Mouse (Mus musculus): ENCODE data around the gene Sumo3. TPM values are rescaled to one million over a fixed set of nuclear protein-coding genes. Genes with fewer than 3 reads are reported as not detected.
A peak's percentile ranks its signal among the peaks of the same experiment; 100 is the strongest.

The Sumo3 gene
- polyA plus RNA-seq, 1 experiment from 2014 or later, result 439 TPM

- peak overlapping the region; percentile 96 for H3K27ac ChIP-seq
- peaks cover 62% of the 10 kb centered on the region for H3K36me3 ChIP-seq (replicated peaks)
- H3K4me1 ChIP-seq, result peaks cover 28% of the 10 kb centered on the region
- peak overlapping the region; percentile 100 for H3K4me3 ChIP-seq
- no peaks in the 10 kb centered on the region for H3K27me3 ChIP-seq (ENCODE audit: poor library complexity, severe bottlenecking)
- no peaks in the 10 kb centered on the region for H3K9me3 ChIP-seq
- DNase-seq (ENCODE audit: extremely low spot score, low spot score), result no peak
- WGBS, result 77% methylated on average over 8 of the region's 8 CpGs
Observed at GRCm38 (mm10) chr10:77621546-77621945, 15.6 kb downstream of the Sumo3 start.

GRCm38 (mm10) chr10:77622055-77622988 lies 16.4 kb downstream of the Sumo3 start, which contains the start of gene Ube2g2:
Ube2g2 (plus strand) TSS chr10:77622275.
- Histone ChIP-seq H3K36me3 (replicated peaks) (peaks cover 58% of the 10 kb centered on the region), H3K9me3 (no peaks in the 10 kb centered on the region), H3K4me3 (peak within 1 kb of the TSS; percentile 100), H3K27ac (peak within 1 kb of the TSS; percentile 96), H3K27me3 (ENCODE audit: poor library complexity, severe bottlenecking) (no peaks in the 10 kb centered on the region), H3K4me1 (peaks cover 28% of the 10 kb centered on the region)
- DNase-seq (ENCODE audit: extremely low spot score, low spot score), result peak; percentile 81
- WGBS, result under 1% methylated on average over 96 of the region's 96 CpGs

GRCm38 (mm10) chr10:77623069-77623492 lies 17.2 kb downstream of the Sumo3 start:
- peak overlapping the region; percentile 96 for H3K27ac ChIP-seq
- 16% methylated on average over 8 of the region's 8 CpGs for WGBS

GRCm38 (mm10) chr10:77623639-77624400 lies 17.9 kb downstream of the Sumo3 start:
- H3K27me3 ChIP-seq (ENCODE audit: poor library complexity, severe bottlenecking), result no peaks in the 10 kb centered on the region
- peaks cover 49% of the 10 kb centered on the region for H3K36me3 ChIP-seq (replicated peaks)
- H3K9me3 ChIP-seq, result no peaks in the 10 kb centered on the region
- DNase-seq (ENCODE audit: extremely low spot score, low spot score), result no peak
- H3K4me3 ChIP-seq, result peak overlapping the region; percentile 100
- peaks cover 34% of the 10 kb centered on the region for H3K4me1 ChIP-seq
- 94% methylated on average over 10 of the region's 10 CpGs for WGBS
- no peak overlapping the region for H3K27ac ChIP-seq

More at GRCm38 (mm10) chr10:77623069-77623492, 17.2 kb downstream of the Sumo3 start:
- Histone ChIP-seq H3K4me3 (peak overlapping the region; percentile 100), H3K9me3 (no peaks in the 10 kb centered on the region), H3K27me3 (ENCODE audit: poor library complexity, severe bottlenecking) (no peaks in the 10 kb centered on the region), H3K4me1 (peaks cover 30% of the 10 kb centered on the region), H3K36me3 (replicated peaks) (peaks cover 51% of the 10 kb centered on the region)
- no peak for DNase-seq (ENCODE audit: extremely low spot score, low spot score)

GRCm38 (mm10) chr10:77624570-77624995 lies 18.7 kb downstream of the Sumo3 start:
- Histone ChIP-seq H3K4me3 (no peak overlapping the region), H3K9me3 (no peaks in the 10 kb centered on the region), H3K27ac (no peak overlapping the region), H3K4me1 (peaks cover 34% of the 10 kb centered on the region), H3K36me3 (replicated peaks) (peaks cover 46% of the 10 kb centered on the region), H3K27me3 (ENCODE audit: poor library complexity, severe bottlenecking) (no peaks in the 10 kb centered on the region)
- DNase-seq (ENCODE audit: extremely low spot score, low spot score), result no peak
- WGBS, result 85% methylated on average over 7 of the region's 7 CpGs

GRCm38 (mm10) chr10:77626036-77626435 lies 20.1 kb downstream of the Sumo3 start:
- Histone ChIP-seq H3K27ac (no peak overlapping the region), H3K27me3 (ENCODE audit: poor library complexity, severe bottlenecking) (no peaks in the 10 kb centered on the region), H3K36me3 (replicated peaks) (peaks cover 41% of the 10 kb centered on the region), H3K4me1 (peaks cover 34% of the 10 kb centered on the region), H3K4me3 (no peak overlapping the region), H3K9me3 (no peaks in the 10 kb centered on the region)
- 87% methylated on average over 7 of the region's 7 CpGs for WGBS
- no peak for DNase-seq (ENCODE audit: extremely low spot score, low spot score)

- no peaks in the 10 kb centered on the region for H3K9me3 ChIP-seq
- no peak overlapping the region for H3K4me3 ChIP-seq
- WGBS, result 82% methylated on average over 7 of the region's 7 CpGs
- H3K36me3 ChIP-seq (replicated peaks), result peaks cover 46% of the 10 kb centered on the region
- no peak overlapping the region for H3K27ac ChIP-seq
- H3K4me1 ChIP-seq, result peaks cover 32% of the 10 kb centered on the region
- no peaks in the 10 kb centered on the region for H3K27me3 ChIP-seq (ENCODE audit: poor library complexity, severe bottlenecking)
- DNase-seq (ENCODE audit: extremely low spot score, low spot score), result no peak
Observed at GRCm38 (mm10) chr10:77626591-77626990, 20.7 kb downstream of the Sumo3 start.

GRCm38 (mm10) chr10:77627497-77627896 lies 21.6 kb downstream of the Sumo3 start:
- DNase-seq (ENCODE audit: extremely low spot score, low spot score), result peak; percentile 78
- WGBS, result 51% methylated on average over 2 of the region's 2 CpGs
- Histone ChIP-seq H3K4me3 (no peak overlapping the region), H3K9me3 (no peaks in the 10 kb centered on the region), H3K27ac (no peak overlapping the region), H3K36me3 (replicated peaks) (peaks cover 53% of the 10 kb centered on the region), H3K27me3 (ENCODE audit: poor library complexity, severe bottlenecking) (no peaks in the 10 kb centered on the region), H3K4me1 (peaks cover 28% of the 10 kb centered on the region)

GRCm38 (mm10) chr10:77629163-77629562 lies 23.3 kb downstream of the Sumo3 start:
- H3K36me3 ChIP-seq (replicated peaks), result peaks cover 66% of the 10 kb centered on the region
- no peak for DNase-seq (ENCODE audit: extremely low spot score, low spot score)
- no peak overlapping the region for H3K4me3 ChIP-seq

GRCm38 (mm10) chr10:77629970-77630369 lies 24.1 kb downstream of the Sumo3 start:
- H3K27ac ChIP-seq, result no peak overlapping the region
- no peaks in the 10 kb centered on the region for H3K9me3 ChIP-seq
- no peak overlapping the region for H3K4me3 ChIP-seq
- peaks cover 66% of the 10 kb centered on the region for H3K36me3 ChIP-seq (replicated peaks)
- WGBS, result 96% methylated on average over 1 of the region's 1 CpGs
- no peak for DNase-seq (ENCODE audit: extremely low spot score, low spot score)
- no peaks in the 10 kb centered on the region for H3K27me3 ChIP-seq (ENCODE audit: poor library complexity, severe bottlenecking)
- H3K4me1 ChIP-seq, result peaks cover 9% of the 10 kb centered on the region; the same call in 1 of the 2 replicates

More at GRCm38 (mm10) chr10:77629163-77629562, 23.3 kb downstream of the Sumo3 start:
- Histone ChIP-seq H3K27ac (no peak overlapping the region), H3K27me3 (ENCODE audit: poor library complexity, severe bottlenecking) (no peaks in the 10 kb centered on the region), H3K9me3 (no peaks in the 10 kb centered on the region), H3K4me1 (peaks cover 14% of the 10 kb centered on the region)
- 89% methylated on average over 3 of the region's 3 CpGs for WGBS

GRCm38 (mm10) chr10:77634016-77634415 lies 28.1 kb downstream of the Sumo3 start:
- no peaks in the 10 kb centered on the region for H3K27me3 ChIP-seq (ENCODE audit: poor library complexity, severe bottlenecking)
- DNase-seq (ENCODE audit: extremely low spot score, low spot score), result no peak
- no peak overlapping the region for H3K27ac ChIP-seq
- H3K4me3 ChIP-seq, result no peak overlapping the region
- peaks cover 3% of the 10 kb centered on the region; the same call in 1 of the 2 replicates for H3K4me1 ChIP-seq
- no peaks in the 10 kb centered on the region for H3K9me3 ChIP-seq
- H3K36me3 ChIP-seq (replicated peaks), result peaks cover 84% of the 10 kb centered on the region
- 93% methylated on average over 6 of the region's 6 CpGs for WGBS

GRCm38 (mm10) chr10:77634452-77635231 lies 28.7 kb downstream of the Sumo3 start:
- no peak for DNase-seq (ENCODE audit: extremely low spot score, low spot score)
- Histone ChIP-seq H3K36me3 (replicated peaks) (peaks cover 89% of the 10 kb centered on the region), H3K27me3 (ENCODE audit: poor library complexity, severe bottlenecking) (no peaks in the 10 kb centered on the region), H3K27ac (no peak overlapping the region), H3K4me1 (peaks cover 3% of the 10 kb centered on the region; the same call in 1 of the 2 replicates), H3K4me3 (no peak overlapping the region), H3K9me3 (no peaks in the 10 kb centered on the region)
- 86% methylated on average over 13 of the region's 13 CpGs for WGBS

All from forebrain, embryonic 10.5 days (tissue).